Comparison of ENCODE assay signal across 19 mouse cellular contexts in the genomic region with DNA sequence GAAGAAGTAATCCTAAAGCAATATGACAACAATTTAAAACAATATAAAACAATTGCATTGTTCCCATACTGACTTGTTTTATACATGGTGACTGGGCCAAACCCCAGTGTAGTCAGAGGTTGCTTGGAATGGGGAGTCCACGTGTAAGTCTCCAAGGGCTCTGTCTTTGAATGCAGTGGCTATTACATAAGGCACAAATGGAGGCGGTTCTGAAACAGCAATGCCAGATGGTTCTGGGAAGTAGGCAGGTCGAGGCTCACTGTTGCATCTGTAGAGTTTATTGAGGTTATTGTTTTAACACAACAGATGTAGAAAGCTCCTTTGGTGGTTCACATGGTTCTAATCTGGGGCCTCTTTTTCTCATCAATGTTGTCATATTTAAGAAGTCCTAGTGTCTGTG.
DNase-seq lines count a peak whose midpoint lies in the region; TF ChIP-seq lines count a peak whose summit lies in the region.
"Had no signal": no experiment of that assay in that cellular context is flagged by ENCODE, and none has a peak within 500 bp of the region (broad histone marks: within the 10 kb centered on the region; RNA-seq: fewer than 3 reads in every experiment).

No protein-coding gene starts in this region.

- H3K4me3 ChIP-seq in layer of hippocampus, adult 2 months, result no peak overlapping the region
- H3K4me3 ChIP-seq in left cerebral cortex, adult 2 months, result no peak overlapping the region
- H3K4me3 ChIP-seq: embryonic facial prominence, embryonic 13.5 days; embryonic facial prominence, embryonic 15.5 days; erythroblast, embryonic 14.5 days; forebrain, embryonic 10.5 days; forebrain, embryonic 12.5 days had no signal

- intact Hi-C loops in left cerebral cortex, adult 2 months (cut with DNase I), result no loop called here

- TF ChIP-seq CTCF in layer of hippocampus, adult 2 months (conservative IDR thresholded peaks at IDR 0.05), result no peak
- no peak for TF ChIP-seq CTCF in left cerebral cortex, adult 2 months (IDR thresholded peaks at IDR 0.05)

- peak; percentile 4 for DNase-seq in layer of hippocampus, adult 9-11 months
- DNase-seq in layer of hippocampus, adult 2 months (ENCODE audit: low spot score in 2 of 2), result no peak
- DNase-seq in left cerebral cortex, adult 18-20 months (ENCODE audit: low spot score in 2 of 2), result peak; percentile 15 to 22
- DNase-seq in left cerebral cortex, adult 2 months (ENCODE audit: extremely low spot score in 1 of 2, low spot score in 2 of 2), result no peak
- peak; percentile 55 for DNase-seq in brain, adult 2 months (ENCODE audit: low read depth, low spot score)
- no peak for DNase-seq in embryo, embryonic 11 days
- DNase-seq: adrenal gland, adult 2 months; adrenal gland, postnatal 10 days; adrenal gland, postnatal 25 days; cerebellum, adult 11-12 months; cerebellum, adult 2 months; cerebellum, adult 9-10 months; cerebellum, postnatal 10 days; cerebellum, postnatal 25 days had no signal

- no peak overlapping the region for H3K27ac ChIP-seq in layer of hippocampus, adult 2 months
- H3K27ac ChIP-seq in left cerebral cortex, adult 2 months, result no peak overlapping the region
- H3K27ac ChIP-seq: embryonic facial prominence, embryonic 13.5 days; embryonic facial prominence, embryonic 15.5 days; forebrain, embryonic 10.5 days; forebrain, embryonic 12.5 days had no signal

Comparison
In these comparisons a context has a peak if more than half of its experiments do, and no peak if none do; other contexts are left out.
1. DNase-seq: peak in layer of hippocampus, adult 9-11 months (single experiment), left cerebral cortex, adult 18-20 months (2 of 2) and brain, adult 2 months (single experiment); none in layer of hippocampus, adult 2 months (0 of 2), left cerebral cortex, adult 2 months (0 of 2) and embryo, embryonic 11 days (single experiment).